Mouse (Mus musculus) MEL (cell line): ENCODE results near the gene Naaa. TPM values are rescaled to one million over a fixed set of nuclear protein-coding genes. Genes with fewer than 3 reads are reported as not detected.

Experiments used
- DNase-seq: peaks from one replicate; pipeline ENCODE4 v3.0.0; 2011; ENCODE audit warnings: low read depth, low spot score
- H3K27ac ChIP-seq: 2 replicates; pipeline ENCODE4 v1.5.1; 2012; ENCODE audit warnings: low read depth, mild to moderate bottlenecking, control low read depth, low read length, moderate library complexity; ENCODE audit not compliant: control insufficient read depth
- H3K27me3 ChIP-seq, 2 experiments: fragments of 150-350 bp in 1 of 2; sonication (generic) in 1 of 2; 2 replicates each; pipeline ENCODE4 v1.6.1; 2012; ENCODE audit warnings: low read length in 2 of 2, mild to moderate bottlenecking in 2 of 2, improper control_type of control experiment in 1 of 2, moderate library complexity in 1 of 2; ENCODE audit not compliant: insufficient read depth in 2 of 2, control insufficient read depth in 1 of 2
- H3K36me3 ChIP-seq, 2 experiments: 2 replicates each; pipeline ENCODE4 v1.6.1; 2012 to 2014; ENCODE audit warnings: low read length in 2 of 2, improper control_type of control experiment in 1 of 2, inconsistent platforms in 1 of 2, mild to moderate bottlenecking in 1 of 2; ENCODE audit not compliant: insufficient read depth in 2 of 2, control insufficient read depth in 1 of 2
- H3K4me1 ChIP-seq, 2 experiments: fragments of 150-350 bp in 1 of 2; sonication (generic) in 1 of 2; 2 replicates each; pipeline ENCODE4 v1.6.1; 2012; ENCODE audit warnings: low read length in 2 of 2, improper control_type of control experiment in 1 of 2, mild to moderate bottlenecking in 1 of 2; ENCODE audit not compliant: insufficient read depth in 2 of 2, control insufficient read depth in 1 of 2
- H3K4me3 ChIP-seq, 2 experiments: fragments of 150-350 bp in 1 of 2; sonication (generic) in 1 of 2; 2 replicates each; pipeline ENCODE4 v1.5.1; 2012; ENCODE audit warnings: low read depth in 2 of 2, low read length in 2 of 2, mild to moderate bottlenecking in 2 of 2, moderate library complexity in 2 of 2, control low read depth in 1 of 2, improper control_type of control experiment in 1 of 2; ENCODE audit not compliant: control insufficient read depth in 1 of 2, insufficient read depth in 1 of 2
- H3K79me2 ChIP-seq: 2 replicates; pipeline ENCODE4 v1.6.1; 2012; ENCODE audit warnings: mild to moderate bottlenecking, low read length, moderate library complexity; ENCODE audit not compliant: control insufficient read depth, poor library complexity, insufficient read depth
- H3K9ac ChIP-seq: 2 replicates; pipeline ENCODE4 v1.6.1; 2012; ENCODE audit warnings: low read depth, mild to moderate bottlenecking, control low read depth, low read length, moderate library complexity; ENCODE audit not compliant: control insufficient read depth, poor library complexity, severe bottlenecking
- H3K9me3 ChIP-seq: fragments of 150-350 bp; sonication (generic); replicated peaks from 2 replicates; pipeline ENCODE4 v1.6.1; 2012; ENCODE audit warnings: mild to moderate bottlenecking, low read length, improper control_type of control experiment, moderate library complexity; ENCODE audit not compliant: insufficient read depth
- BHLHE40 ChIP-seq: IDR thresholded peaks from 2 replicates; pipeline ENCODE4 v1.6.1; 2012; ENCODE audit warnings: low read depth, mild to moderate bottlenecking, inconsistent platforms, low read length, improper control_type of control experiment, borderline replicate concordance
- CHD1 ChIP-seq: IDR thresholded peaks from 2 replicates; pipeline ENCODE4 v1.6.1; 2012; ENCODE audit warnings: low read depth, mild to moderate bottlenecking, inconsistent platforms, low read length, improper control_type of control experiment
- CTCF ChIP-seq, 3 experiments: IDR thresholded peaks in 2 of 3; conservative IDR thresholded peaks in 1 of 3; 2 replicates each; pipeline ENCODE4 v1.5.1; 2011 to 2012; ENCODE audit warnings: low read length in 3 of 3, low read depth in 2 of 3, mild to moderate bottlenecking in 2 of 3, improper control_type of control experiment in 1 of 3, inconsistent platforms in 1 of 3, mixed read lengths in 1 of 3, moderate library complexity in 1 of 3; ENCODE audit not compliant: control insufficient read depth in 1 of 3, insufficient read depth in 1 of 3, poor library complexity in 1 of 3, severe bottlenecking in 1 of 3
- EP300 ChIP-seq, 2 experiments: IDR thresholded peaks; 2 replicates each; pipeline ENCODE4 v1.6.1; 2011; ENCODE audit warnings: improper control_type of control experiment in 2 of 2, low read length in 2 of 2, low read depth in 1 of 2, mild to moderate bottlenecking in 1 of 2
- HCFC1 ChIP-seq: IDR thresholded peaks from 2 replicates; pipeline ENCODE4 v1.6.1; 2012; ENCODE audit warnings: low read depth, mild to moderate bottlenecking, inconsistent platforms, low read length, improper control_type of control experiment, moderate library complexity
- KAT2A ChIP-seq: conservative IDR thresholded peaks from 2 replicates; pipeline ENCODE4 v1.6.1; 2012; ENCODE audit warnings: low read depth, low read length, improper control_type of control experiment, inconsistent platforms
- MAFK ChIP-seq: IDR thresholded peaks from 2 replicates; pipeline ENCODE4 v1.6.1; 2011; ENCODE audit warnings: low read depth, mild to moderate bottlenecking, low read length, improper control_type of control experiment, borderline replicate concordance
- MAX ChIP-seq: IDR thresholded peaks from 2 replicates; pipeline ENCODE4 v1.6.1; 2011; ENCODE audit warnings: low read length, improper control_type of control experiment
- MAZ ChIP-seq: IDR thresholded peaks from 2 replicates; pipeline ENCODE4 v1.6.1; 2012; ENCODE audit warnings: low read depth, mild to moderate bottlenecking, inconsistent platforms, low read length, improper control_type of control experiment
- MXI1 ChIP-seq: IDR thresholded peaks from 2 replicates; pipeline ENCODE4 v1.6.1; 2011; ENCODE audit warnings: mild to moderate bottlenecking, low read depth, low read length, improper control_type of control experiment
- MYB ChIP-seq: IDR thresholded peaks from 2 replicates; pipeline ENCODE4 v1.6.1; 2011; ENCODE audit warnings: mild to moderate bottlenecking, low read depth, low read length, improper control_type of control experiment
- MYC ChIP-seq: IDR thresholded peaks from 2 replicates; pipeline ENCODE4 v1.6.1; 2011; ENCODE audit warnings: low read depth, mild to moderate bottlenecking, low read length, improper control_type of control experiment, moderate library complexity
- NRF1 ChIP-seq: IDR thresholded peaks from 2 replicates; pipeline ENCODE4 v1.6.1; 2014; ENCODE audit warnings: low read depth, mild to moderate bottlenecking, inconsistent platforms, low read length, improper control_type of control experiment, moderate library complexity; ENCODE audit not compliant: poor library complexity, insufficient read depth, severe bottlenecking
- POLR2A ChIP-seq, 2 experiments: IDR thresholded peaks; 2 replicates each; pipeline ENCODE4 v1.6.1; 2011 to 2012; ENCODE audit warnings: low read length in 2 of 2, mild to moderate bottlenecking in 2 of 2, control low read depth in 1 of 2, improper control_type of control experiment in 1 of 2, low read depth in 1 of 2, moderate library complexity in 1 of 2; ENCODE audit not compliant: control insufficient read depth in 1 of 2, insufficient read depth in 1 of 2, poor library complexity in 1 of 2
- POLR2AphosphoS2 ChIP-seq: IDR thresholded peaks from 2 replicates; pipeline ENCODE4 v1.6.1; 2011; ENCODE audit warnings: low read length, improper control_type of control experiment
- POLR2AphosphoS5 ChIP-seq: IDR thresholded peaks from 2 replicates; pipeline ENCODE4 v1.6.1; 2012; ENCODE audit warnings: low read depth, borderline replicate concordance, mild to moderate bottlenecking, inconsistent platforms, low read length, moderate library complexity, mixed read lengths
- RAD21 ChIP-seq: IDR thresholded peaks from 2 replicates; pipeline ENCODE4 v1.6.1; 2011; ENCODE audit warnings: mild to moderate bottlenecking, low read depth, low read length, improper control_type of control experiment
- SIN3A ChIP-seq: IDR thresholded peaks from 2 replicates; pipeline ENCODE4 v1.6.1; 2012; ENCODE audit warnings: low read length, improper control_type of control experiment, inconsistent platforms
- TBP ChIP-seq: IDR thresholded peaks from 2 replicates; pipeline ENCODE4 v1.8.0; 2011; ENCODE audit warnings: low read depth, low read length, improper control_type of control experiment
- USF2 ChIP-seq, 2 experiments: IDR thresholded peaks; 2 replicates each; pipeline ENCODE4 v1.6.1; 2011 to 2012; ENCODE audit warnings: improper control_type of control experiment in 2 of 2, low read length in 2 of 2, borderline replicate concordance in 1 of 2, inconsistent platforms in 1 of 2, low read depth in 1 of 2, mild to moderate bottlenecking in 1 of 2; ENCODE audit not compliant: insufficient read depth in 1 of 2
- ZKSCAN1 ChIP-seq: IDR thresholded peaks from 2 replicates; pipeline ENCODE4 v1.6.1; 2012; ENCODE audit warnings: low read depth, mild to moderate bottlenecking, inconsistent platforms, low read length, improper control_type of control experiment, moderate library complexity
- ZMIZ1 ChIP-seq: IDR thresholded peaks from 2 replicates; pipeline ENCODE4 v1.6.1; 2012; ENCODE audit warnings: low read depth, mild to moderate bottlenecking, inconsistent platforms, low read length, improper control_type of control experiment, moderate library complexity
- polyA plus RNA-seq, 2 experiments: library from polyadenylated mRNA; stranded (reverse) in 1 of 2; unstranded in 1 of 2; fragments of >175 nt in 1 of 2; fragments of >200 nt in 1 of 2; gene quantifications; 2 replicates each; pipeline versions ENCODE4 v1.2.1 to v1.2.4; 2012; ENCODE audit warnings: low replicate concordance in 2 of 2, low read depth in 1 of 2; ENCODE audit not compliant: insufficient read length in 2 of 2, insufficient read depth in 1 of 2, missing spikeins in 1 of 2
- total RNA-seq: library from RNA; depleted of rRNA; stranded (reverse); fragments of 300-350 nt; gene quantifications from 2 replicates; pipeline ENCODE4 v1.2.3, GENCODE M21; 2012

The Naaa gene
- total and polyA plus RNA-seq, 3 experiments = 2.2 to 6.7 TPM; not detected in 1

GRCm38 (mm10) chr5:92234939-92235557 is 42.9 kb downstream of the Naaa start:
- H3K27ac ChIP-seq = no peak overlapping the region
- H3K4me1 ChIP-seq = no peaks in the 10 kb centered on the region
- no peaks in the 10 kb centered on the region for H3K36me3 ChIP-seq
- TF ChIP-seq RAD21 (no peak), USF2 (IDR thresholded peaks at IDR 0.05; ENCODE audit: borderline replicate concordance in 1 of 2, insufficient read depth in 1 of 2, low read depth in 1 of 2, low read length in 2 of 2) (no peak), BHLHE40 (no peak), CTCF (IDR thresholded peaks at IDR 0.05 in 2 of 3, conservative IDR thresholded peaks at IDR 0.05 in 1 of 3; ENCODE audit: control insufficient read depth in 1 of 3, insufficient read depth in 1 of 3, low read depth in 2 of 3, low read length in 3 of 3, poor library complexity in 1 of 3, severe bottlenecking in 1 of 3) (no peak), POLR2AphosphoS5 (no peak), MAX (no peak), ZKSCAN1 (no peak), SIN3A (no peak), MAFK (no peak), TBP (no peak), MAZ (no peak), EP300 (IDR thresholded peaks at IDR 0.05; ENCODE audit: low read depth in 1 of 2, low read length in 2 of 2) (no peak), KAT2A (no peak), MYB (no peak), MYC (no peak), POLR2A (IDR thresholded peaks at IDR 0.05; ENCODE audit: control insufficient read depth in 1 of 2, insufficient read depth in 1 of 2, low read depth in 1 of 2, low read length in 2 of 2, poor library complexity in 1 of 2) (no peak)
- H3K9ac ChIP-seq = no peak overlapping the region
- no peaks in the 10 kb centered on the region for H3K9me3 ChIP-seq
- H3K27me3 ChIP-seq = peaks cover 0 to 4% of the 10 kb centered on the region in 2 experiments; a peak in 2 of 4 replicates
- no peaks in the 10 kb centered on the region for H3K79me2 ChIP-seq
- DNase-seq = no peak
- no peak overlapping the region for H3K4me3 ChIP-seq

GRCm38 (mm10) chr5:92233366-92233765 is 44.6 kb downstream of the Naaa start:
- H3K36me3 ChIP-seq = no peaks in the 10 kb centered on the region
- H3K79me2 ChIP-seq = no peaks in the 10 kb centered on the region
- H3K9me3 ChIP-seq = no peaks in the 10 kb centered on the region
- no peak overlapping the region for H3K9ac ChIP-seq
- H3K4me1 ChIP-seq = no peaks in the 10 kb centered on the region
- H3K27ac ChIP-seq = no peak overlapping the region
- TF ChIP-seq CHD1 = no peak
- no peak for TF ChIP-seq HCFC1
- TF ChIP-seq NRF1 = no peak
- no peak for TF ChIP-seq POLR2AphosphoS2
- no peak for TF ChIP-seq POLR2A (IDR thresholded peaks at IDR 0.05; ENCODE audit: control insufficient read depth in 1 of 2, insufficient read depth in 1 of 2, low read depth in 1 of 2, low read length in 2 of 2, poor library complexity in 1 of 2)
- TF ChIP-seq POLR2AphosphoS5 = no peak
- no peak for TF ChIP-seq ZMIZ1
- no peak for TF ChIP-seq MXI1
- TF ChIP-seq, all 39 proteins: peak for 0
- no peak overlapping the region for H3K4me3 ChIP-seq
- H3K27me3 ChIP-seq = peaks cover 0 to 4% of the 10 kb centered on the region in 2 experiments; a peak in 2 of 4 replicates
- DNase-seq = no peak
